Comparison of ENCODE assay signal across 26 mouse cellular contexts in the genomic region with DNA sequence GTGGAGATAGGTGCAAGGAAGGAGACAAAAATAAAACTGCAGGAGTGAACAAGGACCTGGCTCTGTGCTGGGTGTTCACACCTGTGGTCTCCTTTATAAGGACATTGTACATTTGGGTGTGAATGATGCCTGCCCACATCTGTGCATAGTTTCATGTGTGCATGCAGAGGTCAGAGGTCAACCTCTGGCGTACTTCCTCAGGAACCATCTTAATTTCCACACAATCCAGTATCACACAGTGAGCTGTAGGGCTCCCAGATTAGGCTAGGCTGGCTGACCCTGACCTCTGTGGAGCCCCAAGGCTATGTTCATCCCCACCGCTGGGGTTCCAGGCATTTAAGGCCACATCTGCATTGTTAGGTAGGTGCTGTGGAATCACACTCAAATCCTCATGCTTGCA. TPM values are rescaled to one million over a fixed set of nuclear protein-coding genes. Genes with fewer than 3 reads are reported as not detected.
DNase-seq lines count a peak whose midpoint lies in the region; ATAC-seq and TF ChIP-seq lines count a peak whose summit lies in the region.
"Had no signal": no experiment of that assay in that cellular context is flagged by ENCODE, and none has a peak within 500 bp of the region (broad histone marks: within the 10 kb centered on the region; RNA-seq: fewer than 3 reads in every experiment).

No protein-coding gene starts in this region.

- H3K27ac ChIP-seq in forebrain, embryonic 13.5 days: 0 out of 2 replicates have a peak overlapping the region, but pooled peaks have one; percentile 2
- no peak overlapping the region for H3K27ac ChIP-seq in forebrain, embryonic 12.5 days
- H3K27ac ChIP-seq in kidney, embryonic 16.5 days (ENCODE audit: low read length): peak overlapping the region; percentile 24; the same call in 1 of the 2 replicates
- 0 out of 2 replicates have a peak overlapping the region, but pooled peaks have one; percentile 44 for H3K27ac ChIP-seq in embryonic facial prominence, embryonic 10.5 days (replicated peaks)
- H3K27ac ChIP-seq: liver, embryonic 13.5 days had no signal

- H3K4me2 ChIP-seq in forebrain, embryonic 13.5 days: no peak overlapping the region
- no peak overlapping the region for H3K4me2 ChIP-seq in forebrain, embryonic 12.5 days
- no peak overlapping the region for H3K4me2 ChIP-seq in kidney, embryonic 16.5 days (replicated peaks; ENCODE audit: low read depth, low read length)
- H3K4me2 ChIP-seq: limb, embryonic 15.5 days; liver, embryonic 13.5 days; midbrain, embryonic 12.5 days had no signal

- no peaks in the 10 kb centered on the region for H3K9me3 ChIP-seq in forebrain, embryonic 13.5 days (replicated peaks)
- no peaks in the 10 kb centered on the region for H3K9me3 ChIP-seq in forebrain, embryonic 12.5 days
- H3K9me3 ChIP-seq in kidney, embryonic 16.5 days (ENCODE audit: low read length): no peaks in the 10 kb centered on the region
- H3K9me3 ChIP-seq in E14TG2a.4 (ENCODE audit: low read length): no peaks in the 10 kb centered on the region
- no peaks in the 10 kb centered on the region for H3K9me3 ChIP-seq in embryonic facial prominence, embryonic 10.5 days
- H3K9me3 ChIP-seq: embryonic facial prominence, embryonic 13.5 days; hindbrain, embryonic 15.5 days; limb, embryonic 15.5 days; liver, embryonic 13.5 days; midbrain, embryonic 12.5 days had no signal

- WGBS in forebrain, embryonic 13.5 days: 55% methylated on average over 2 of the region's 2 CpGs
- WGBS in forebrain, embryonic 12.5 days: 63% methylated on average over 2 of the region's 2 CpGs
- WGBS in kidney, embryonic 16.5 days: 86% methylated on average over 2 of the region's 2 CpGs
- 23% methylated on average over 2 of the region's 2 CpGs for WGBS in embryonic facial prominence, embryonic 10.5 days

- H3K4me1 ChIP-seq in forebrain, embryonic 13.5 days: peaks cover 33% of the 10 kb centered on the region
- H3K4me1 ChIP-seq in forebrain, embryonic 12.5 days: peaks cover 34% of the 10 kb centered on the region
- peaks cover 37% of the 10 kb centered on the region for H3K4me1 ChIP-seq in kidney, embryonic 16.5 days (ENCODE audit: insufficient read depth, low read length)
- H3K4me1 ChIP-seq in E14TG2a.4 (replicated peaks; ENCODE audit: low read depth, low read length): peaks cover 60% of the 10 kb centered on the region
- peaks cover 47% of the 10 kb centered on the region for H3K4me1 ChIP-seq in embryonic facial prominence, embryonic 10.5 days

- no peak overlapping the region for H3K9ac ChIP-seq in forebrain, embryonic 13.5 days
- H3K9ac ChIP-seq in forebrain, embryonic 12.5 days: no peak overlapping the region
- no peak overlapping the region for H3K9ac ChIP-seq in kidney, embryonic 16.5 days (replicated peaks; ENCODE audit: low read length)
- H3K9ac ChIP-seq: embryonic facial prominence, embryonic 13.5 days; hindbrain, embryonic 15.5 days; limb, embryonic 15.5 days; liver, embryonic 13.5 days; midbrain, embryonic 12.5 days had no signal

- no peak for TF ChIP-seq CTCF in E14TG2a.4 (conservative IDR thresholded peaks at IDR 0.05; ENCODE audit: low read length)

- ATAC-seq in forebrain, embryonic 13.5 days: no peak
- no peak for ATAC-seq in forebrain, embryonic 12.5 days (ENCODE audit: low FRiP score)
- ATAC-seq in kidney, embryonic 16.5 days (ENCODE audit: low FRiP score, low TSS enrichment): no peak
- ATAC-seq: activated CD4-positive, CD25-positive, alpha-beta regulatory T cell, adult 4 months; forebrain, embryonic 14.5 days had no signal

- no peak overlapping the region for H3K4me3 ChIP-seq in forebrain, embryonic 13.5 days
- H3K4me3 ChIP-seq in forebrain, embryonic 12.5 days (replicated peaks): no peak overlapping the region
- H3K4me3 ChIP-seq in kidney, embryonic 16.5 days (ENCODE audit: low read length): no peak overlapping the region
- peak overlapping the region; percentile 91 for H3K4me3 ChIP-seq in E14TG2a.4 (replicated peaks; ENCODE audit: low read length)
- H3K4me3 ChIP-seq in embryonic facial prominence, embryonic 10.5 days: no peak overlapping the region
- H3K4me3 ChIP-seq: embryonic facial prominence, embryonic 13.5 days; erythroblast, embryonic 14.5 days; hindbrain, embryonic 15.5 days; liver, embryonic 13.5 days; midbrain, embryonic 12.5 days had no signal

- no peaks in the 10 kb centered on the region for H3K27me3 ChIP-seq in forebrain, embryonic 13.5 days
- H3K27me3 ChIP-seq in forebrain, embryonic 12.5 days: no peaks in the 10 kb centered on the region
- H3K27me3 ChIP-seq in kidney, embryonic 16.5 days (ENCODE audit: insufficient read depth, low read length): no peaks in the 10 kb centered on the region
- H3K27me3 ChIP-seq in E14TG2a.4 (ENCODE audit: insufficient read depth, low read length): no peaks in the 10 kb centered on the region
- H3K27me3 ChIP-seq in embryonic facial prominence, embryonic 10.5 days (replicated peaks; ENCODE audit: low read depth, poor library complexity, severe bottlenecking): no peaks in the 10 kb centered on the region
- H3K27me3 ChIP-seq: embryonic facial prominence, embryonic 13.5 days; hindbrain, embryonic 15.5 days; limb, embryonic 15.5 days had no signal

- no peak for DNase-seq in kidney, adult 11 months
- DNase-seq in embryonic facial prominence, embryonic 10.5 days (ENCODE audit: low spot score): no peak
- no peak for DNase-seq in natural killer cell, adult 2 months (ENCODE audit: low spot score in 2 of 2)
- DNase-seq in spleen, postnatal 14 days (ENCODE audit: low spot score in 2 of 2): no peak
- DNase-seq: adrenal gland, adult 2 months; cerebellum, adult 2 months; cerebellum, postnatal 25 days; gastrocnemius, postnatal 14 days; heart, postnatal 36 days; kidney, adult 9 months; kidney, postnatal 25 days; liver, embryonic 13.5 days; lung, adult 18-20 months; right cerebral cortex, postnatal 25 days; thymus, postnatal 14 days had no signal

- no peaks in the 10 kb centered on the region for H3K36me3 ChIP-seq in forebrain, embryonic 13.5 days (ENCODE audit: poor library complexity, severe bottlenecking)
- no peaks in the 10 kb centered on the region for H3K36me3 ChIP-seq in forebrain, embryonic 12.5 days (replicated peaks)
- H3K36me3 ChIP-seq in kidney, embryonic 16.5 days (ENCODE audit: insufficient read depth, low read length): no peaks in the 10 kb centered on the region
- no peaks in the 10 kb centered on the region for H3K36me3 ChIP-seq in E14TG2a.4 (ENCODE audit: insufficient read depth, low read length)
- H3K36me3 ChIP-seq in embryonic facial prominence, embryonic 10.5 days (replicated peaks): no peaks in the 10 kb centered on the region
- H3K36me3 ChIP-seq: embryonic facial prominence, embryonic 13.5 days; hindbrain, embryonic 15.5 days; limb, embryonic 15.5 days; liver, embryonic 13.5 days; midbrain, embryonic 12.5 days had no signal

RNA-seq across cellular contexts. Expression of gene Ldb1, which starts 2.4 kb away (rescaled TPM):
- 118 and 119 TPM in 2 replicates for polyA plus RNA-seq in forebrain, embryonic 13.5 days (2015; fragmentation: Nextera tagmentation; extraction: Ambion mirVana)
- 138 and 139 TPM in 2 replicates for polyA plus RNA-seq in forebrain, embryonic 12.5 days (2016; fragmentation: Nextera tagmentation; extraction: Ambion mirVana)
- 57.0 and 88.2 TPM in 2 replicates for polyA plus RNA-seq in kidney, embryonic 16.5 days (2015; fragmentation: Nextera tagmentation; extraction: Ambion mirVana)
- 95.0 and 97.8 TPM in 2 replicates for polyA plus RNA-seq in embryonic facial prominence, embryonic 10.5 days (2016; fragmentation: Nextera tagmentation; extraction: Ambion mirVana)

RNA-seq across cellular contexts. Expression of gene Pprc1, which starts 2.7 kb away (rescaled TPM):
- 22.3 and 26.6 TPM in 2 replicates for polyA plus RNA-seq in forebrain, embryonic 13.5 days (2015; fragmentation: Nextera tagmentation; extraction: Ambion mirVana)
- polyA plus RNA-seq in forebrain, embryonic 12.5 days (2016; fragmentation: Nextera tagmentation; extraction: Ambion mirVana): 37.1 and 41.7 TPM in 2 replicates
- polyA plus RNA-seq in kidney, embryonic 16.5 days (2015; fragmentation: Nextera tagmentation; extraction: Ambion mirVana): 34.2 and 36.2 TPM in 2 replicates
- 55.2 and 65.1 TPM in 2 replicates for polyA plus RNA-seq in embryonic facial prominence, embryonic 10.5 days (2016; fragmentation: Nextera tagmentation; extraction: Ambion mirVana)

RNA-seq across cellular contexts. Expression of gene Nolc1, which starts 28.2 kb away (rescaled TPM):
- polyA plus RNA-seq in forebrain, embryonic 13.5 days (2015; fragmentation: Nextera tagmentation; extraction: Ambion mirVana): 87.8 and 94.8 TPM in 2 replicates
- 117 and 118 TPM in 2 replicates for polyA plus RNA-seq in forebrain, embryonic 12.5 days (2016; fragmentation: Nextera tagmentation; extraction: Ambion mirVana)
- 85.7 and 93.2 TPM in 2 replicates for polyA plus RNA-seq in kidney, embryonic 16.5 days (2015; fragmentation: Nextera tagmentation; extraction: Ambion mirVana)
- polyA plus RNA-seq in embryonic facial prominence, embryonic 10.5 days (2016; fragmentation: Nextera tagmentation; extraction: Ambion mirVana): 161 and 167 TPM in 2 replicates

RNA-seq across cellular contexts. Expression of gene Hps6, which starts 44.1 kb away (rescaled TPM):
- polyA plus RNA-seq in forebrain, embryonic 13.5 days (2015; fragmentation: Nextera tagmentation; extraction: Ambion mirVana): 1.6 and 1.9 TPM in 2 replicates
- polyA plus RNA-seq in forebrain, embryonic 12.5 days (2016; fragmentation: Nextera tagmentation; extraction: Ambion mirVana): 2.7 TPM in 2 replicates
- 9.8 and 10.5 TPM in 2 replicates for polyA plus RNA-seq in kidney, embryonic 16.5 days (2015; fragmentation: Nextera tagmentation; extraction: Ambion mirVana)
- 4.4 and 5.0 TPM in 2 replicates for polyA plus RNA-seq in embryonic facial prominence, embryonic 10.5 days (2016; fragmentation: Nextera tagmentation; extraction: Ambion mirVana)

RNA-seq across cellular contexts. Expression of gene Armh3, which starts 49.1 kb away (rescaled TPM):
- 17.0 and 21.5 TPM in 2 replicates for polyA plus RNA-seq in forebrain, embryonic 13.5 days (2015; fragmentation: Nextera tagmentation; extraction: Ambion mirVana)
- 19.3 and 20.3 TPM in 2 replicates for polyA plus RNA-seq in forebrain, embryonic 12.5 days (2016; fragmentation: Nextera tagmentation; extraction: Ambion mirVana)
- polyA plus RNA-seq in kidney, embryonic 16.5 days (2015; fragmentation: Nextera tagmentation; extraction: Ambion mirVana): 20.9 and 21.9 TPM in 2 replicates
- 18.4 and 19.1 TPM in 2 replicates for polyA plus RNA-seq in embryonic facial prominence, embryonic 10.5 days (2016; fragmentation: Nextera tagmentation; extraction: Ambion mirVana)
- polyA plus RNA-seq: erythroblast, embryonic 14.5 days had no signal
